Mouse (Mus musculus) G1E-ER4 (cell line): ENCODE results near the gene Pitpnm1. TPM values are rescaled to one million over a fixed set of nuclear protein-coding genes. Genes with fewer than 3 reads are reported as not detected.

Experiments
- GATA1 ChIP-seq: IDR thresholded peaks from one replicate; pipeline ENCODE4 v1.8.0; 2012; ENCODE audit warnings: low read length, inconsistent platforms
- polyA plus RNA-seq: library from polyadenylated mRNA; stranded (reverse); fragments of >175 nt; gene quantifications from 2 replicates; pipeline ENCODE4 v1.2.3, GENCODE M21; 2012

Pitpnm1 gene
- polyA plus RNA-seq, 1 experiment: 36.7 TPM

DNA sequence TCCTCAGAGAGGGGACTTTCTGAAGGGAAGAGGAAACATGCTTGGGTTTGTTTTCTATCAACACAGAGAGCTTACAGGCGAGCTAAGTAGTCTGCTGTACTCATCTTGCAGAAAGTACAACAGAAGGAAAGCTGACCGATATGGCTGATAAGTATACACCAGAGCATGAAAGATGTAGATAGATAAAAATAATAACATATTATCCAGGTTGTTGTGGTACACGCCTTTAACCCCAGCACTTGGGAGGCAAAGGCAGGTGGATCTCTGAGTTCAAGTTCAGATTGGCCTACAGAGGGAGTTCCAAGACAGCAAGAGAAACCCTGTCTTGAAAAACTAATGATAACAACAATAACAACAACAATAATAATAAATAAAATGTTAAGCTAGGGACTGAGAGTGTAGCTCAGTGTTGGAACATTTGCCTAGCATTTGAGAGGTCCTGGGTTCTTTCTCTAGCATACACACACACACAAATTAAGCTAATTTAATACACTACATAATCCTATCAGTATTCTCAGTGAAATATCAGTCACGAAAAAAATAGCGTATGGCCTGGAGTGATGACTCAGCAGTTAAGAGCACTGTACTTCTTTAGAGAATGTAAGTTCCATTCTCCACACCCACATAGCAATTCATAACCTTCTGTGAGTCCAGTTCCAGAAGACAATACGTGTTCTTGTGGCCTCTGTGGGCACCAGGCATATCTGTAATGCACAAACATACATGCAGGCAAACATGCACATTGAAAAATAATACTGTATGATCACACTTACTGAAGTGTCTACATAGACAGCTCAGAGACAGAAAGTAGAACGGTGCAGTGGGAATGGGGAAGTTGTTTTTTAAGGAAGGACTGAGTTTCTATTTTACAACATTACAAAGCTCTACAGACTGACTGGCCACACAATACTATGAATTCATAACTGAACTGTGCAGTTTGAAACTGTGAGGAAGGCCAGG, 22.9 kb downstream of the Pitpnm1 start:
- no peak for TF ChIP-seq GATA1

GRCm38 (mm10) chr19:4124432-4124831, 24.6 kb downstream of the Pitpnm1 start:
- no peak for TF ChIP-seq GATA1

- TF ChIP-seq GATA1: no peak
These were observed 26.2 kb downstream of the Pitpnm1 start, which contains the start of gene Aip for GRCm38 (mm10) chr19:4125741-4126696. Gene Aip (minus strand): TSS chr19:4125858.

DNA sequence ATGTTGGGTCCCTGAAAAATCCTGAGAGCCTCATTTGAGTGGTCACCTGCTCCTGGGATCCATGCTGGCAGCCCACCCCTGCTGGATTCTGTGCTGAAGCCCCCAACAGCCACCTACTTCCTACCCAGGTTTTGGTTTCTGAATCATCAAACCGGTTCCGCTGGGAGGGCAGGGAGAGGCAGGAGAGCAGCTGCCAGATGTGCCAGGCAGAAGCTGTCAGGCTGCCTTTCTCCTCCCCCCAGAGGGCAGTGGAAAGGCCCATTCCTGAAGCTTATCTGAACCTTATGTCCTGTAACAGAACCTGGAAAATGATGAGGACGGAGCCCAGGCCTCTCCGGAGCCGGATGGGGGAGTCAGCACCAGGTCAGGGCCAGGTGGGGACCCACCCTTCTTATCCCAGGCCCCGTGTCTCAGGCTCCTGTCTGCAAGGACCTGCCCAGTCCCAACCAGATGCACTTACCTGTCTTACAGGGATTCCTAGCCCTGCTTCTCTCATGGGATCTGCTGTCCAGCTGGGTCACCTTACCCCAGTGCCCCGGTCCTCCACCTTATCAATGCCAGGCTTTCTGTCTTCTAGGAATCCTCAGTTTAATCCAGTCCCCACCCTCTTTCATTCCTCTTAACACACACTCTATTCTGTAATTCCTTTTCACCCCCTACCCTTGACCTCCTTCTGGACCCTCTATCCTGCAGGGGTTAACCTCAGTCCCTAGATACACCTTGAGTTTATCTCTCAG, 27.1 kb downstream of the Pitpnm1 start:
- no peak for TF ChIP-seq GATA1

DNA sequence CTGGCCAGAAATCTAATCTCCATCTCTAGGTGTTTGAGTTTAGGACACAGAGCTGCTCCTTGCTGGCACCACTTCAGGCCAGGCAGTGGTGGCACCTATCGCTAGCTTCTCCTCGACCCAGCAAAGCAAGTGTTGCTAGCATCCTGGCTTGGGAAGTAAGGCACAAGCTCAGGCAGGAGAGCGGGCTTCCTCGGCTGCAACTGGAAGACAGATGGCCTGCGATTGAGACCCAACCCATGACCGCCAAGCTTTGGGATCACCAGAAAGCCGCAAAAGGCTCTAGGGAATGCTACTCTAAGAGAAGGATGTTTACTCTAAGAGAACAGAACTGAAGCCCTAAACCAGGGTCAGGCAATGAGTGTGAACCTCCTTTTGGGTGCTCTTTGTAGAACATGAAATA, 29.7 kb downstream of the Pitpnm1 start:
- no peak for TF ChIP-seq GATA1

GRCm38 (mm10) chr19:4130106-4130505, 30.3 kb downstream of the Pitpnm1 start:
- no peak for TF ChIP-seq GATA1

DNA sequence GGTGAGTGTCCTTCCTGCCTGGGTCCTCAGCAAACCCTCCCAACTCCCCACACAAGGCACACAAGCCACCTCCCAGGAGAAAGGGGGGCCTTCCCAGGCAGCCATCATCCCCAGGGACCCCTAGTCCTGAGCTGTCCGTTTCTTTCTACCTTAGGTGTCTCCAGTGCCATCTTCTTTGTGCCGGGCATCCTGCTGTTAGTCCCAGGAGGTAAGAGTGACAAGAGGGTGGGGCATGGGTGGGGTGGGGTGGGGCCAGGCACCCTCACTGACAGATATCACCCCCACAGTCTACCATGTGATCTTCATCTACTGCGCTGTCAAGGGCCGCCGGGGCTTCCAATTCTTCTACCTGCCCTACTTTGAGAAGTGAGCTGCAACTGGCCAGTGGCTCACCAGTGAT, 31.3 kb downstream of the Pitpnm1 start:
- TF ChIP-seq GATA1: no peak

GRCm38 (mm10) chr19:4131768-4132167, 32.0 kb downstream of the Pitpnm1 start:
- no peak for TF ChIP-seq GATA1

- TF ChIP-seq GATA1: no peak
These were observed 34.6 kb downstream of the Pitpnm1 start for GRCm38 (mm10) chr19:4134354-4134753.

GRCm38 (mm10) chr19:4136463-4136862, 36.7 kb downstream of the Pitpnm1 start:
- no peak for TF ChIP-seq GATA1

- no peak for TF ChIP-seq GATA1
These were observed 38.1 kb downstream of the Pitpnm1 start for GRCm38 (mm10) chr19:4137913-4138312.

- TF ChIP-seq GATA1: no peak
These were observed 39.6 kb downstream of the Pitpnm1 start, which contains the start of gene Gpr152 for GRCm38 (mm10) chr19:4139446-4139845. Gene Gpr152 (plus strand): TSS chr19:4139787.

DNA sequence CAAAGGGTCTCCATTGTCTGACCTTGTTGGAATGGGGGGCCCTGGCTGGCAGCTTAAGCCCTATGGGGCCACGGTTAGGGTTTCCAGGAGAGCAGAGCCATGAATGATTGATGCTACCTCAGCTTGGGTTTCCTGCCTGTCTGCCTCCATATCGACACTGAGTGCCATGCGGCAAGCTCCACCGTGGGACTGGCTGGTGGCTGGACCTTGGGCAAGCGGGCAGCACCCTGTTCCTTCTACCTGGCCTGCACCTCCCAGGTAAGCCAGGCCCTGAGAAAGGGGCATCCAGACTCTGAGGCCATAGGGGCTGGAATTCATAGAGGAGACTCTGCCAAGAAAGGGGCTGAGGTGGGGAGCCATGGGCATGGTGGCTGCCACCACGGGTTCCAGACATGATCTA, 40.3 kb downstream of the Pitpnm1 start:
- no peak for TF ChIP-seq GATA1

DNA sequence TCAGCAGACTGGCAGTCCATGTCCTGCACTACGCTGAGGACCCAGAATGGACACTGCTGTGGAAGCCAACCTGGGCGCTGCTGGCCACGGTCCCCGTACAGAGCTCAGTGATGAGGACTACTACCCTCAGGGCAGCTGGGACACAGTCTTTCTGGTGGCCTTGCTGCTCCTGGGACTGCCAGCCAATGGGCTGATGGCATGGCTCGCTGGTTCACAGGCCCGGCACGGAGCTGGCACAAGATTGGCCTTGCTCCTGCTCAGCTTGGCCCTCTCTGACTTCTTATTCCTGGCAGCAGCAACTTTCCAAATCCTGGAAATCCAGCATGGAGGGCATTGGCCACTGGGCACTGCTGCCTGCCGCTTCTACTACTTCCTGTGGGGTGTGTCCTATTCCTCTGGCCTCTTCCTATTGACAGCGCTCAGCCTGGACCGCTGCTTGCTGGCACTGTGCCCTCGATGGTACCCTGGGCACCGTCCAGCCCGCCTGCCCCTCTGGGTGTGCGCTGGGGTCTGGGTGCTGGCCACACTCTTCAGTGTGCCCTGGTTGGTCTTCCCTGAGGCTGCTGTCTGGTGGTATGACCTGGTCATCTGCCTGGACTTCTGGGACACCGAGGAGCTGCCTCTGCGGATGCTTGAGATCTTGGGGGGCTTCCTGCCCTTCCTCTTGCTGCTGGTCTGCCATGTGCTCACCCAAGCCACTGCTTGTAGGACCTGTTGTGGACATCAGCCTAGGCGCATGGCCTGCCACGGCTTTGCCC, 42.8 kb downstream of the Pitpnm1 start:
- no peak for TF ChIP-seq GATA1
